Mouse (Mus musculus) liver, embryonic 15.5 days (tissue): ENCODE data around the gene Wdr26. TPM values are rescaled to one million over a fixed set of nuclear protein-coding genes. Genes with fewer than 3 reads are reported as not detected.

Source experiments
- ATAC-seq: fragments of 200-750 bp; cut with Nextera tagmentation; 2 replicates; pipeline ENCODE4 v1.8.0; 2017; ENCODE audit warnings: moderate number of reproducible peaks, mild to moderate bottlenecking, moderate library complexity; ENCODE audit not compliant: insufficient read depth
- H3K27ac ChIP-seq: fragments of 300-500 bp; sonication (generic); replicated peaks from 2 replicates; pipeline ENCODE4 v1.5.1; 2015; ENCODE audit warnings: mild to moderate bottlenecking, inconsistent platforms
- H3K27me3 ChIP-seq: fragments of 300-500 bp; sonication (generic); 2 replicates; pipeline ENCODE4 v1.6.1; 2015; ENCODE audit warnings: mild to moderate bottlenecking, inconsistent platforms
- H3K36me3 ChIP-seq: fragments of 300-500 bp; sonication (generic); replicated peaks from 2 replicates; pipeline ENCODE4 v1.6.1; 2015; ENCODE audit warnings: moderate library complexity, mild to moderate bottlenecking, inconsistent platforms
- H3K4me1 ChIP-seq: fragments of 300-500 bp; sonication (generic); replicated peaks from 2 replicates; pipeline ENCODE4 v1.6.1; 2015; ENCODE audit warnings: inconsistent platforms
- H3K4me2 ChIP-seq: fragments of 300-500 bp; sonication (generic); 2 replicates; pipeline ENCODE4 v1.6.1; 2015; ENCODE audit warnings: moderate library complexity, mild to moderate bottlenecking, inconsistent platforms
- H3K4me3 ChIP-seq: fragments of 300-500 bp; sonication (generic); replicated peaks from 2 replicates; pipeline ENCODE4 v1.5.1; 2015; ENCODE audit warnings: mild to moderate bottlenecking, inconsistent platforms
- H3K9ac ChIP-seq: fragments of 300-500 bp; sonication (generic); 2 replicates; pipeline ENCODE4 v1.6.1; 2015; ENCODE audit warnings: moderate library complexity, mild to moderate bottlenecking, inconsistent platforms
- H3K9me3 ChIP-seq: fragments of 300-500 bp; sonication (generic); replicated peaks from 2 replicates; pipeline ENCODE4 v1.6.1; 2016; ENCODE audit warnings: inconsistent platforms
- WGBS: fragments of 180-500 bp; shearing (Covaris S2); methylation state at CpG from one replicate; pipeline ENCODE4 v1.1.7; 2015; ENCODE audit warnings: mixed read lengths; ENCODE audit not compliant: insufficient replicate concordance; 5-methylcytosine and 5-hydroxymethylcytosine counted together
- polyA plus RNA-seq: library from polyadenylated mRNA; unstranded; fragments of >200 nt; fragmentation: Nextera tagmentation; extraction: Ambion mirVana; gene quantifications from 2 replicates; pipeline ENCODE4 v1.2.1, GENCODE M21; 2015

Wdr26 gene
- polyA plus RNA-seq, 1 experiment from 2014 or later = 45.0 TPM

GRCm38 (mm10) chr1:181255450-181255849 lies 43.6 kb upstream of the Wdr26 start:
- peak overlapping the region; percentile 100 for H3K27ac ChIP-seq
- peak overlapping the region; percentile 61 for H3K4me3 ChIP-seq
- H3K4me2 ChIP-seq = peak overlapping the region; percentile 92
- 64% methylated on average over 9 of the region's 9 CpGs for WGBS
- H3K9me3 ChIP-seq = no peaks in the 10 kb centered on the region
- H3K9ac ChIP-seq = peak overlapping the region; percentile 88
- ATAC-seq = no peak
- no peaks in the 10 kb centered on the region for H3K36me3 ChIP-seq
- peaks cover 73% of the 10 kb centered on the region for H3K4me1 ChIP-seq
- H3K27me3 ChIP-seq = no peaks in the 10 kb centered on the region

DNA sequence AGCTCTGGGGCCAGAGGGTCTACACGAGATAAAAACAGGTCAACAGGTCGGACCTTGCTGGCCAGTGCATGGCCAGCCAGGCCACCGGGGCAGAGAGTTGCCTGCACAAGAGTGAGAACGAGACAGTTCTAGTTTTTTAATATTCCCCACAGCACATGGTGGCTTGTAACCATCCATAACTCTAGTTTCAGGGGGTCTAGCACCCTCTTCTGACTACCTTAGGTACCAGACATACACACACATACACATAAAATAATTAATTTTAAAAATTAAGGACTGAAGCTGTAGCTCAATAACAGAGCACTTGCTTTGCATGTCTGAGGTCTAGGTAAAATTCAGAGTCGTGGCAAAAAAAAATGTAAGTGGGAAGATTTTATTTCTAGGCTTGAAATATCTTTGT lies 39.8 kb upstream of the Wdr26 start:
- no peaks in the 10 kb centered on the region for H3K9me3 ChIP-seq
- no peak overlapping the region for H3K4me2 ChIP-seq
- H3K9ac ChIP-seq = no peak overlapping the region
- no peaks in the 10 kb centered on the region for H3K27me3 ChIP-seq
- 68% methylated on average over 5 of the region's 5 CpGs for WGBS
- H3K4me1 ChIP-seq = peaks cover 72% of the 10 kb centered on the region
- H3K27ac ChIP-seq = peak overlapping the region; percentile 8
- ATAC-seq = no peak
- H3K36me3 ChIP-seq = no peaks in the 10 kb centered on the region
- no peak overlapping the region for H3K4me3 ChIP-seq

DNA sequence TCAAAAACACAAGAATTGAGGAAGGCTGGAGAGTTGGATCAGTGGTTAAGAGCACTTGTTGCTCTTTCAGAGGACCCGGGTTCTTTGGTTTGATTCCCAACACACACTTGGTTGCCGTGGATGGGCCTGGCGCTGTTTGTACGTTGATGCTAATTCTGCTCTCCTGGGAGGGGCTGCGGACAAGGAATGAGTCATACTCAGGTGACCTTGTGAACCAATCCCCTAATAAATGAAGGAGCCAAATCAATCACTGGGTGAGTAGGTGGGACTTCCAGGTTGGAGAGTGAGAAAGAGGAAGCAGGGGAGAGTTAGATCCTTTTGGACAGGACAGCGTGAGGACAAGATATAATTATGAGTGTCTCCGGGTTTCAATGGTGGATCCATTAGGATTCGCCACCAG lies 39.2 kb upstream of the Wdr26 start:
- Histone ChIP-seq H3K4me2 (no peak overlapping the region), H3K36me3 (no peaks in the 10 kb centered on the region), H3K27me3 (no peaks in the 10 kb centered on the region), H3K4me3 (no peak overlapping the region), H3K27ac (peak overlapping the region; percentile 25; the same call in 1 of the 2 replicates), H3K9me3 (no peaks in the 10 kb centered on the region), H3K4me1 (peaks cover 72% of the 10 kb centered on the region), H3K9ac (no peak overlapping the region)
- no peak for ATAC-seq
- 94% methylated on average over 8 of the region's 8 CpGs for whole genome bisulfite sequencing

- ATAC-seq = peak; percentile 74
- peak overlapping the region; percentile 34; the same call in 1 of the 2 replicates for H3K9ac ChIP-seq
- no peaks in the 10 kb centered on the region for H3K27me3 ChIP-seq
- WGBS = 28% methylated on average over 6 of the region's 6 CpGs
- H3K27ac ChIP-seq = peak overlapping the region; percentile 94
- no peak overlapping the region for H3K4me3 ChIP-seq
- H3K4me1 ChIP-seq = peaks cover 71% of the 10 kb centered on the region
- H3K9me3 ChIP-seq = no peaks in the 10 kb centered on the region
- H3K4me2 ChIP-seq = peak overlapping the region; percentile 40
- no peaks in the 10 kb centered on the region for H3K36me3 ChIP-seq
Measured at GRCm38 (mm10) chr1:181249537-181249936, 37.7 kb upstream of the Wdr26 start.

- peak overlapping the region; percentile 94 for H3K27ac ChIP-seq
- no peaks in the 10 kb centered on the region for H3K9me3 ChIP-seq
- peak overlapping the region; percentile 55 for H3K9ac ChIP-seq
- 32% methylated on average over 3 of the region's 3 CpGs for WGBS
- H3K27me3 ChIP-seq = no peaks in the 10 kb centered on the region
- H3K4me2 ChIP-seq = peak overlapping the region; percentile 58
- no peak overlapping the region for H3K4me3 ChIP-seq
- no peaks in the 10 kb centered on the region for H3K36me3 ChIP-seq
- peaks cover 67% of the 10 kb centered on the region for H3K4me1 ChIP-seq
- no peak for ATAC-seq
Measured at GRCm38 (mm10) chr1:181247175-181247574, 35.4 kb upstream of the Wdr26 start.

DNA sequence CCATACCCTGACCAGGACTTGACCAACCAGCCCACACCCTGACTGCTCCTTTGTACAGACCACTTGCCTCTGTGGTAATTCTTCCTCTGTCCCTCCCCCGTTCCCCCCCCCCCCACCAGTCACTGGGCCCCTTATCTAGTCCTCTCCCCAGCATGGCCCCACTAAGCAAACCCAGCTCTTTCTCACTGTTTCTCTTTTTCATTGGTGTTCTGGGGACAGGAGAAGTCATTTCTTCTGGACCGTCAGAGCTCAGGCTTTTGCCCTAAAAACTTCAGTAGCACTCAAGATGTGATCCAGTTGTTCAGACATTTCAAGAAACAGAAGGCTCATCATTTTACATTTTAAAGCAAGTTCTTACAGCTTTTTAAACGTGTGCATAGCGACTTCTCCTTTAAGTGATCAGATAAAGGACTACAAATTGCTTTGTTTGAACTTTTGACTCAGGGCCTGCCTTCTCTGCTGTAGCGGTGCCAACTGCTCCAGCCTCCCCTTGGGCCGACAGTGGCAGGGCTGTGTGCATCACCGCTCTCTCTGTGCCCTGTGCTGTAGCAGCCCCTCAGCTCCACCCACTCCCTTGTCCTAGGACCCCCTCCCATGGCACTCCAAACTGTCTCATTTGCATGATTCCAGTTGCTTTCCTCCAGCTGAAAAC lies 34.8 kb upstream of the Wdr26 start:
- H3K27me3 ChIP-seq = no peaks in the 10 kb centered on the region
- peak overlapping the region; percentile 94 for H3K27ac ChIP-seq
- H3K4me2 ChIP-seq = peak overlapping the region; percentile 58
- no peaks in the 10 kb centered on the region for H3K9me3 ChIP-seq
- H3K4me3 ChIP-seq = peak overlapping the region; percentile 21
- WGBS = 6% methylated on average over 7 of the region's 7 CpGs
- peak overlapping the region; percentile 55 for H3K9ac ChIP-seq
- peaks cover 64% of the 10 kb centered on the region for H3K4me1 ChIP-seq
- ATAC-seq = peak; percentile 75
- H3K36me3 ChIP-seq = no peaks in the 10 kb centered on the region

GRCm38 (mm10) chr1:181245554-181246486 lies 34.0 kb upstream of the Wdr26 start:
- Histone ChIP-seq H3K4me1 (peaks cover 64% of the 10 kb centered on the region), H3K9me3 (no peaks in the 10 kb centered on the region), H3K4me2 (peak overlapping the region; percentile 58), H3K27ac (peak overlapping the region; percentile 94), H3K36me3 (no peaks in the 10 kb centered on the region), H3K4me3 (peak overlapping the region; percentile 21), H3K27me3 (no peaks in the 10 kb centered on the region), H3K9ac (peak overlapping the region; percentile 55)
- ATAC-seq = peak; percentile 87
- 35% methylated on average over 11 of the region's 11 CpGs for WGBS

GRCm38 (mm10) chr1:181245067-181245466 lies 33.3 kb upstream of the Wdr26 start:
- H3K4me1 ChIP-seq = peaks cover 62% of the 10 kb centered on the region
- H3K9me3 ChIP-seq = no peaks in the 10 kb centered on the region
- no peaks in the 10 kb centered on the region for H3K27me3 ChIP-seq
- 89% methylated on average over 2 of the region's 2 CpGs for WGBS
- H3K36me3 ChIP-seq = no peaks in the 10 kb centered on the region
- H3K27ac ChIP-seq = peak overlapping the region; percentile 94
- no peak for ATAC-seq
- no peak overlapping the region for H3K4me3 ChIP-seq
- no peak overlapping the region for H3K4me2 ChIP-seq
- H3K9ac ChIP-seq = peak overlapping the region; percentile 55

GRCm38 (mm10) chr1:181241185-181241584 lies 29.4 kb upstream of the Wdr26 start:
- WGBS = 92% methylated on average over 3 of the region's 3 CpGs
- Histone ChIP-seq H3K4me3 (no peak overlapping the region), H3K4me1 (peaks cover 23% of the 10 kb centered on the region), H3K27ac (no peak overlapping the region), H3K9ac (no peak overlapping the region), H3K36me3 (no peaks in the 10 kb centered on the region), H3K27me3 (no peaks in the 10 kb centered on the region), H3K4me2 (no peak overlapping the region), H3K9me3 (no peaks in the 10 kb centered on the region)
- no peak for ATAC-seq

DNA sequence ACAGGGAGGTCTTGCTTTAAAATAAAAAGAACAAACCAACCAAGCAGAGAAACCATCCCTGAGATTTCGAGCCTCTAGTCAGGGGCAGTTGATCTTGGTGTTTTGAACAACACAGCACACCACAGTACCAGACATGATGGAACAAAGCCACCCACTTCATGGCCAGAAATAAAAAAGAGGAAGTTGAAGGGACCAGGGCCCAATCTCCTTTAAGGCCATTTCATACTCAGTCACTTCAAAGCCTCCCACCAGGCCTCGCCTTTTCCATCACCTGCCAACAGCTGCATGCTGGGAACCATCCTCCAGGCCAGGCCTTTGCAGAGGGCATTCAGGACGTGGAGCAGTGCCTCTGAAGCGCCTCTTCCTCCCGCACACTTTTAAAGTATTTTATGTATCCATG lies 25.5 kb upstream of the Wdr26 start:
- no peak for ATAC-seq
- Histone ChIP-seq H3K9me3 (no peaks in the 10 kb centered on the region), H3K4me1 (peaks cover 22% of the 10 kb centered on the region), H3K9ac (no peak overlapping the region), H3K27ac (peak overlapping the region; percentile 29; the same call in 1 of the 2 replicates), H3K4me2 (no peak overlapping the region), H3K36me3 (no peaks in the 10 kb centered on the region), H3K4me3 (no peak overlapping the region), H3K27me3 (no peaks in the 10 kb centered on the region)
- WGBS = 47% methylated on average over 5 of the region's 5 CpGs

- ATAC-seq = no peak
- Histone ChIP-seq H3K4me1 (peaks cover 50% of the 10 kb centered on the region), H3K27me3 (no peaks in the 10 kb centered on the region), H3K9ac (peak overlapping the region; percentile 35; the same call in 1 of the 2 replicates), H3K36me3 (no peaks in the 10 kb centered on the region), H3K4me2 (peak overlapping the region; percentile 54), H3K4me3 (peak overlapping the region; percentile 20), H3K9me3 (no peaks in the 10 kb centered on the region), H3K27ac (peak overlapping the region; percentile 45)
- WGBS = 27% methylated on average over 8 of the region's 8 CpGs
Measured at GRCm38 (mm10) chr1:181234326-181235035, 22.7 kb upstream of the Wdr26 start.
